Mouse (Mus musculus): Measurements from ENCODE around the gene Slc35b2. TPM values are rescaled to one million over a fixed set of nuclear protein-coding genes. Genes with fewer than 3 reads are reported as not detected.

The Slc35b2 gene
- polyA plus RNA-seq, 1 experiment from 2014 or later = 86.5 TPM

DNA sequence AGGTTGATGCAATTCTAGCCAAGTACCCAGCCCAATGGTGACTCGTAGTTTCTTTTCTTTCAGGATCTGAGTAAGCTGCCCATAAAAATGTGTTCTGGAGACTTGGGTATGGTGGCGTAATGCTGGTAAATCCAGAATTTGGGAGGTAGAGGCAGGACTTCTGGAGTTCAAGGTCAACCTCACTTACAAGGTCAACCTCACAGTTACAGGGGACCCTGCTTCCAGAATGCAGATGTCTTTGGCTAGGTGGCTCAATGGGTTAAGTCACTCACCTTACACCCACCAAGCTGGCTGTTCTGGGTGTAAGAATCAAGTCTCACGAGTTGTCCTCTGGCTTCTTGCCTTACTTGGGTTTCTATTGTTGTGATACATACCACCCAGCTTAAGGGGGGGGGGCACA lies 53.0 kb downstream of the Slc35b2 start:
- Histone ChIP-seq H3K4me1 (replicated peaks) (peaks cover 4% of the 10 kb centered on the region; the same call in 1 of the 2 replicates), H3K36me3 (no peaks in the 10 kb centered on the region), H3K9ac (no peak overlapping the region), H3K27ac (no peak overlapping the region), H3K4me2 (no peak overlapping the region), H3K4me3 (no peak overlapping the region), H3K9me3 (no peaks in the 10 kb centered on the region), H3K27me3 (no peaks in the 10 kb centered on the region)
- 88% methylated on average over 3 of the region's 3 CpGs for WGBS
- no peak for ATAC-seq (ENCODE audit: low FRiP score)

Other genes with a start within 250 kb of the Slc35b2 start
- gene Cdc5l, start 130.1 kb upstream of the Slc35b2 start, polyA plus RNA-seq (2015; fragmentation: Nextera tagmentation; extraction: Ambion mirVana) = 67.9 and 68.7 TPM in 2 replicates
- gene Spats1, start 88.5 kb upstream of the Slc35b2 start, polyA plus RNA-seq (2015; fragmentation: Nextera tagmentation; extraction: Ambion mirVana) = 2.0 and 2.1 TPM in 2 replicates
- 17.4 and 19.1 TPM in 2 replicates for gene Aars2, start 57.0 kb upstream of the Slc35b2 start, polyA plus RNA-seq (2015; fragmentation: Nextera tagmentation; extraction: Ambion mirVana)
- 3.0 TPM in 2 replicates for gene Tcte1, start 40.4 kb upstream of the Slc35b2 start, polyA plus RNA-seq (2015; fragmentation: Nextera tagmentation; extraction: Ambion mirVana)
- 26.6 and 27.3 TPM in 2 replicates for gene Tmem151b, start 14.2 kb upstream of the Slc35b2 start, polyA plus RNA-seq (2015; fragmentation: Nextera tagmentation; extraction: Ambion mirVana)
- 5.6 and 6.5 TPM in 2 replicates for gene Nfkbie, start 8.2 kb upstream of the Slc35b2 start, polyA plus RNA-seq (2015; fragmentation: Nextera tagmentation; extraction: Ambion mirVana)
- gene Hsp90ab1, start 9.4 kb downstream of the Slc35b2 start, polyA plus RNA-seq (2015; fragmentation: Nextera tagmentation; extraction: Ambion mirVana) = 1,593 and 1,619 TPM in 2 replicates
- 33.7 and 38.2 TPM in 2 replicates for gene Slc29a1, start 35.7 kb downstream of the Slc35b2 start, polyA plus RNA-seq (2015; fragmentation: Nextera tagmentation; extraction: Ambion mirVana)
- gene Mymx, start 38.2 kb downstream of the Slc35b2 start, polyA plus RNA-seq (2015; fragmentation: Nextera tagmentation; extraction: Ambion mirVana) = 0.47 and 0.67 TPM in 2 replicates
- gene Capn11, start 95.5 kb downstream of the Slc35b2 start, polyA plus RNA-seq (2015; fragmentation: Nextera tagmentation; extraction: Ambion mirVana) = 0.65 and 0.95 TPM in 2 replicates
- 121 and 122 TPM in 2 replicates for gene Mrpl14, start 122.4 kb downstream of the Slc35b2 start, polyA plus RNA-seq (2015; fragmentation: Nextera tagmentation; extraction: Ambion mirVana)
- gene Tmem63b, start 123.0 kb downstream of the Slc35b2 start, polyA plus RNA-seq (2015; fragmentation: Nextera tagmentation; extraction: Ambion mirVana) = 123 and 139 TPM in 2 replicates
- not detected in 2 replicates for gene 1600014C23Rik, start 170.0 kb downstream of the Slc35b2 start, polyA plus RNA-seq (2015; fragmentation: Nextera tagmentation; extraction: Ambion mirVana)

Measured in hindbrain, embryonic 13.5 days (tissue).